Comparison of ENCODE assay signal across 8 mouse cellular contexts in the genomic region with DNA sequence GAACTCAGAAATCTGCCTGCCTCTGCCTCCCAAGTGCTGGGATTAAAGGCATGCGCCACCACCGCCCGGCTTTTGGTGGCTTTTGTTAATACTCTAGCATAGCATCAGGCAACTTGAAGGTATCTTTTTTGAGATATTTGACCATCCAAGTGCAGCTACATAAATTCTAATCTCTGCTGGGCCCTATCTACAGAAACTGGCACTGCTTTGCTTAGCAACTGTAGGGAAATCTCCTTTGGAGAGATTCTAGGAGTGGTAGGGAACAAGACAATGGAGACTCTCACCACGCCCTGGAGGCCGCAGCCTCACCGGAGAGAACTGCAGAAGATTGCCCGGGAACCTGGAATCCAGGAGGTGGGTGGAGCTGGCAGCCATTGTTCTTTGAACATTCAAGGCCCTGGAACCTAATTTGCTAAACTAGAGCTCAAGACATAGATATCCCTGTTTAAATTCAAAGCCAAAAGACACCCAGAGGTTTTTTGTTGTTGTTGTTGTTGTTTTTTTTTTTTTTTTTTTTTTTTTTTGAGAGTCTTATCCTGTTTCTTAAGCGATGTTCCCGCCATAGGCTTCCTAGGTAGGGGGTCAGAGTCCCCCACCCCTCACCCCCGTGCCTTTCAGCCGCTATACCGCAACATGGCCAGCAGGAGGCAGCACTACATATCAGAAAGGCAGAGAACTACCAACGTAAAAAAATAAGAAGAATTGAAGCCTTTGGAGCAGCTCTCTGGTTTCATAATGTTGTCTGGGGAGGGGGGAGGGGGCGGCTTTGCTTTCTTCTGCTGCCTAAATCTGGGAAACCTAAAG. TPM values are rescaled to one million over a fixed set of nuclear protein-coding genes. Genes with fewer than 3 reads are reported as not detected.
DNase-seq lines count a peak whose midpoint lies in the region; ATAC-seq lines count a peak whose summit lies in the region.
"Had no signal": no experiment of that assay in that cellular context is flagged by ENCODE, and none has a peak within 500 bp of the region (broad histone marks: within the 10 kb centered on the region; RNA-seq: fewer than 3 reads in every experiment).

No protein-coding gene starts in this region.

- intact Hi-C loops in left cerebral cortex, postnatal 25 days (cut with DNase I), result loop anchor here (5.0 kb wide), 1 partner anchor 346 kb away; no protein-coding TSS in a partner anchor

- H3K36me3 ChIP-seq in embryonic facial prominence, embryonic 14.5 days (ENCODE audit: control insufficient read depth, insufficient read depth, low read length), result no peaks in the 10 kb centered on the region
- no peaks in the 10 kb centered on the region for H3K36me3 ChIP-seq in limb, embryonic 11.5 days (ENCODE audit: control insufficient read depth, insufficient read depth, low read length)
- H3K36me3 ChIP-seq: heart, embryonic 13.5 days had no signal

- H3K27ac ChIP-seq in embryonic facial prominence, embryonic 14.5 days (replicated peaks; ENCODE audit: low read depth, low read length), result no peak overlapping the region
- no peak overlapping the region for H3K27ac ChIP-seq in limb, embryonic 11.5 days (replicated peaks; ENCODE audit: low read depth, low read length)
- H3K27ac ChIP-seq: heart, embryonic 13.5 days had no signal

- H3K4me1 ChIP-seq in embryonic facial prominence, embryonic 14.5 days (ENCODE audit: control insufficient read depth, insufficient read depth, low read length), result no peaks in the 10 kb centered on the region
- H3K4me1 ChIP-seq in limb, embryonic 11.5 days (ENCODE audit: control insufficient read depth, insufficient read depth, low read length), result no peaks in the 10 kb centered on the region
- H3K4me1 ChIP-seq: heart, embryonic 13.5 days had no signal

- H3K9ac ChIP-seq in embryonic facial prominence, embryonic 14.5 days (ENCODE audit: low read depth, low read length), result no peak overlapping the region
- no peak overlapping the region for H3K9ac ChIP-seq in limb, embryonic 11.5 days (ENCODE audit: low read length)
- H3K9ac ChIP-seq: heart, embryonic 13.5 days had no signal

- H3K4me3 ChIP-seq in embryonic facial prominence, embryonic 14.5 days (ENCODE audit: low read depth, low read length), result no peak overlapping the region
- no peak overlapping the region for H3K4me3 ChIP-seq in limb, embryonic 11.5 days (ENCODE audit: low read depth, low read length)
- H3K4me3 ChIP-seq: heart, embryonic 13.5 days had no signal

- 43% methylated on average over 14 of the region's 14 CpGs for WGBS in embryonic facial prominence, embryonic 14.5 days
- WGBS in limb, embryonic 11.5 days, result 46% methylated on average over 14 of the region's 14 CpGs

- no peaks in the 10 kb centered on the region for H3K27me3 ChIP-seq in embryonic facial prominence, embryonic 14.5 days (replicated peaks; ENCODE audit: control insufficient read depth, insufficient read depth, low read length)
- no peaks in the 10 kb centered on the region for H3K27me3 ChIP-seq in limb, embryonic 11.5 days (ENCODE audit: control insufficient read depth, insufficient read depth, low read length)
- H3K27me3 ChIP-seq: heart, embryonic 13.5 days had no signal

- H3K9me3 ChIP-seq in embryonic facial prominence, embryonic 14.5 days (ENCODE audit: control insufficient read depth, low read length), result no peaks in the 10 kb centered on the region
- H3K9me3 ChIP-seq in limb, embryonic 11.5 days (ENCODE audit: control insufficient read depth, low read length), result no peaks in the 10 kb centered on the region
- H3K9me3 ChIP-seq: heart, embryonic 13.5 days had no signal

- peak overlapping the region; percentile 20 for H3K4me2 ChIP-seq in embryonic facial prominence, embryonic 14.5 days (ENCODE audit: low read depth, low read length)
- no peak overlapping the region for H3K4me2 ChIP-seq in limb, embryonic 11.5 days (ENCODE audit: low read depth, severe bottlenecking)
- H3K4me2 ChIP-seq: heart, embryonic 13.5 days had no signal

- peak; percentile 6 to 14 for DNase-seq in left cerebral cortex, postnatal 25 days (ENCODE audit: low spot score in 2 of 2)
- no peak for DNase-seq in left cerebral cortex, adult 11 months (ENCODE audit: low spot score)
- DNase-seq in T-cell, adult 2 months (ENCODE audit: low spot score), result peak; percentile 48
- DNase-seq in embryonic facial prominence, embryonic 14.5 days (ENCODE audit: low spot score), result no peak
- peak; percentile 59 for DNase-seq in limb, embryonic 11.5 days (ENCODE audit: low spot score)
- DNase-seq in layer of hippocampus, adult 11-12 months (ENCODE audit: low spot score), result no peak

- no peak for ATAC-seq in embryonic facial prominence, embryonic 14.5 days (ENCODE audit: low read depth)
- no peak for ATAC-seq in limb, embryonic 11.5 days (ENCODE audit: insufficient number of reproducible peaks, low FRiP score, low TSS enrichment, low read depth)
- ATAC-seq in neutrophil, adult 5-6 weeks (ENCODE audit: extremely low read depth, insufficient number of reproducible peaks, low FRiP score, poor library complexity, severe bottlenecking), result 0 out of 2 replicates have a peak, but pooled peaks have one; percentile 48

RNA-seq across cellular contexts. Expression of a gene that starts 34.1 kb away (rescaled TPM):
- under 1 TPM in 1 of 2 experiments, not detected in 1; 0.18 TPM for total RNA-seq in left cerebral cortex, postnatal 25 days (2021)
- 88.9 and 110 TPM in 2 replicates for polyA plus RNA-seq in embryonic facial prominence, embryonic 14.5 days (2014; fragmentation: Nextera tagmentation; extraction: Ambion mirVana)
- 45.5 and 53.3 TPM in 2 replicates for polyA plus RNA-seq in limb, embryonic 11.5 days (2014; fragmentation: Nextera tagmentation; extraction: Ambion mirVana)
- total RNA-seq in neutrophil, adult 5-6 weeks (2017), result 1.2 and 1.5 TPM in 2 replicates

Comparison
In these comparisons a context has a peak if more than half of its experiments do, and no peak if none do; other contexts are left out.
1. DNase-seq: peak in left cerebral cortex, postnatal 25 days (2 of 2), T-cell, adult 2 months (single experiment) and limb, embryonic 11.5 days (single experiment); none in left cerebral cortex, adult 11 months (single experiment), embryonic facial prominence, embryonic 14.5 days (single experiment) and layer of hippocampus, adult 11-12 months (single experiment).